Mouse (Mus musculus) brain, adult 2 months (tissue): ENCODE data around the gene Prkg1.
"Not testable (repeated sequence)": the region's sequence is repeated elsewhere in the genome, so short reads cannot be mapped to it uniquely, and the experiment has no call there.

ENCODE experiments used
- DNase-seq: peaks from one replicate; pipeline ENCODE4 v3.0.0; 2011; ENCODE audit warnings: low read depth, low spot score

Gene Prkg1

DNA sequence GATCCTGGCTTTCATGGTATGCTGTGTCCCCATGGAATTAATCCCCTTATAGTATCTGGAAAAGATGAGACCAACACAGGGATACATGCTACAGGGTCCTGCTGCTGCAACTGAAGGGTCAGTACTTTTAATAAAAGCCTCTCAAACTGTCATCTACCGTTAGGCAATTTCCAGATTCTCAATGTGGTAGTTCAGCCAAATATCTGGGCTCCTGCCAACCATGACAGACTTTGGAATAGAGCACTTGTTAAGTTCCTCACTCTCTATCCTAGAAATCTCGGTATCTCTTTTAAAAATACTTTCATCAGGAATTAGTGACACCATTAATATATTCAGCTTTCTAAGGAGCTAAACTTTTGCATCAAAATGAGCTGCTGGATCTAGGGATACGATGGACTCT lies 428.5 kb downstream of the Prkg1 start:
- DNase-seq = peak; percentile 31

DNA sequence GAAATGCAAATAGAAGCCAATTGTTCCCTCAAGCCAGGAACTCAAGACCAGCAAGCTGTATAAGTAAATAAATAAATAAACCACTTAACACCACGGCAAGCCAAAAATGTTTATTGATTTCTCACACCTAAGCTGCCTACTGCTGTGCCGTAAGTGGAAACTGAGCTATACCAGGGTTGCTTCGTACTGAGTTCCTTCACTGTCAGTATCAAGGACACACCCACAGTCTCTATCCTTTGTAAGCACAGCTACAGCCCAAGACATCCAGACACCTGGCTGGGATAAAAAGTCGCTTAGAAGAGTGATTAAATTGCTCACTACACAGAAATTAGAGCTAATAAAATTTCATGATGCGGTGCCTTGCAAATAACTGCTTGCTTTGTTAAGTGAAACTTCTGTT lies 434.9 kb downstream of the Prkg1 start:
- no peak for DNase-seq

- DNase-seq = no peak
Measured at GRCm38 (mm10) chr19:31304760-31305159, 460.1 kb downstream of the Prkg1 start.

- DNase-seq = no peak
Measured at GRCm38 (mm10) chr19:31291231-31291630, 473.6 kb downstream of the Prkg1 start.

DNA sequence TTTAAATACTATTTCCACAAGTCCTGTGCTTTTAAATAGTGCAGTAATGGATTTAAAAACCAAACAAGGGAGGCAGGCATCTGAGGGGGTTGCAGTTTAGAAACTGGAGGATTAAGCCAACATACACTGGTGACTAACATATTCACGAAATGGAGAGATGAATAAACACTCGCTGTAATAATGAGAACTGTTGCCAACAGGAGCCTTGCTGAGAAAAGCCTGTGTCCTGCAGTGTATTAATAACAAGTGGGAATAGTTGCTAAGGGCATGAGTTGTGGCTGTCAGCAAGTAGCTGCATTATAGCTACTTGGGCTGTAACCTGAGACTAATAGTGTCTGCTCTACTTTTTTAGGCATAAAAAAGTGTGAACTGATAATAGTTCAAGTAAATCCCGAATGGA lies 480.3 kb downstream of the Prkg1 start:
- DNase-seq = peak; percentile 50

DNA sequence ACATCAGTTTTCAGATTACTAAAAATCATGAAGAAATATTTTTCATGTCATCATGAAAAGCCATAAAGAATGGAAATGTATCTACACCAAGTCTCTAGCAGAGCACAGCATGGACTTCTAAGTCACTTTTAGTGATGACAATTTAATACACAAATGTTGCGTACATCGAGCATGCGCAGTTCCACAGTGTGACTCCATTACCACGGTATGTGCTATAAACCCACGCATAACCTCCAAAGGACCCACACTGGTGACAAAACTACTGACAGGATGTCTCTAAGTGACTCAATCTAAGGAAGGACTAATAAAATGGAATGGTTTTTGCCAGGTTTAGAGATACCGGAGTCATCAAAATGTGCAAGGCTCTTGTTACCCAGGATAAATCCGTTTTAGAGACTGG lies 480.7 kb downstream of the Prkg1 start:
- DNase-seq = no peak

- no peak for DNase-seq
Measured at GRCm38 (mm10) chr19:31283617-31284016, 481.2 kb downstream of the Prkg1 start.

DNA sequence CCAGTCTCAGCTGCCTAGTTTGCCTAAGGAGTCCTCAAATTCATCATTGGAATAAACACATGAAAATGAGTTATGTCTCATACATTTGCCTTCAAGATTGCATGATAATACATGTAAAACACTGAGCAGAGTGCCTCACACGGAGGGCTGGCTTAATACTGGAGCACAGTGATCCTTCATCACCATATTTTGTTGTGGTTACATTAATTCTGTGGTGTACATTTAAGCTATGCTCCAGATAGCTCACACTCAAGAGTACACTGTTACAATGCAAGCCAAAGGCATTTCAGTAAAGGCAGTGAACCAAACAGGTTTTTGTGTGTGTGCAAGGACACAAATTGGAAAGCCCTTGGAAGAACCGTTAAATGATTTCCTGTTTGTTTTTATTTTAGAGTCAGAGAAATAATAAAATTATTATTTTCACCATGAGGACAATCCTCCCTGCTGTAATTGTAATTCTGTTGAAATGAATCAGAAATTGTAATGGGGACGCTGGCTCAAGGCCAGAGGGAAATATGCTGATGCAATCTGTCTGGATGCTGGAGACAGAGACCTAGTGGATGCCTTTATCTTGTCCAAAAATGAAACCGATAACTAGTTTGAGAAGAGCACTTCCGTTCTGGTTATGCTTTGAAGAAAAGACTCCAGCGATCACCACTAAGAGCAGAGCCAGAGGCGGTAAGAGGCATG lies 484.9 kb downstream of the Prkg1 start:
- peak; percentile 35 for DNase-seq

DNA sequence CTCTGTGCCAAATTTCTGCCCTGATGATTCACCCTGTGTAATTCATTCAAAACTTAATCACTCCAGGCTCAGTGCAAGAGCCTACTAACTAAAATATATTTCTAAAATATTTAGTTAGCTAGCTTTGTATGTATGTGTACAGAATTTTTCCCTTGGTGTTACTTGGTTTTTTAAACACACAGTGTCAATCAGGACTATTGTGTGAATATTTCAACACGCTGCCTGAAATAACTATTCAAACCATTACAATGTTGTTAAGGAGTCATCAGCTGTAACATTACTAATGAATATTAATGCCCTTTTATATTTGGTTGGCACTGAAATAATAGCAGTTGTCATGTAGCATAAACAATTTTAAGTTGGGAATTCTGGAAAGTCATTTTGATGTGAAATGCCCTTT lies 502.4 kb downstream of the Prkg1 start:
- peak; percentile 24 for DNase-seq

- no peak for DNase-seq
Measured at GRCm38 (mm10) chr19:31260494-31260893, 504.3 kb downstream of the Prkg1 start.

- DNase-seq = no peak
Measured at GRCm38 (mm10) chr19:31255780-31256179, 509.1 kb downstream of the Prkg1 start.

DNA sequence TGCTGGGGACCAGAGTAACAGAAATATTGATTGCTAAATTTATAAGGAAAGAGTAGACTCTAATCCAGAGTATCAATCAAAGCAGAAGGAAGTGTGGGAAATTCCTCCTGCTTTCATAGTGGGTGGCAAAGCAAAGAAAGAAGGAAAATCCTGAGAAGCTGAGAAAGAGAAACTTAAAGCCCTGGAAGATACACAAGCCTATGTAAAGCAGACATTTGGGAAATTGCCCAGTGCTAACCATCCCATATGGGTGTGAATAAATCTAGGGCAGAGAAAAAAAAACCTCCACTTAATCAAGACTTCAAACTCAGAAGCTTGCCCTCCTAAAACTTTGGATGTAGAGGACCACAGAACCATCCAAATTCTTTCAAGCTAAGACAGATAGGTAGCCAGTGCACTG lies 532.4 kb downstream of the Prkg1 start:
- peak; percentile 68 for DNase-seq

DNA sequence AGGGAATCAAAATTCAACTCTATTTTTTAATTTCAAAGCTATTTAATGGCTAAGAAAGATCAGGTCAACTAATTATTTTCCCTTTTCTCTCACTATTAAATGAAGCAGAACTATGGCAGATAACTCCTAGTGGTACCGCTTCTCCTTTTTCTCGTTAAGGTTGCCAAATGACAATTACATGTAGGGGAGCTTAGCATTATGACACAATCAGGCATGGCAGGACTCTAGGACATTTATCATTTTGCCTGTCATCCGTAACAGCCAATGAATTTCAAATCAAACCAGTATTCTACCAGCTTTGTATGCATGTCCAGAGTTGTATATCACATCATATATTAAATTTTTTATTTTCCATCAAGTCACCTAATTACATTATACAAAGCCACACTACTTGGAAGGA lies 536.4 kb downstream of the Prkg1 start:
- DNase-seq = no peak

DNA sequence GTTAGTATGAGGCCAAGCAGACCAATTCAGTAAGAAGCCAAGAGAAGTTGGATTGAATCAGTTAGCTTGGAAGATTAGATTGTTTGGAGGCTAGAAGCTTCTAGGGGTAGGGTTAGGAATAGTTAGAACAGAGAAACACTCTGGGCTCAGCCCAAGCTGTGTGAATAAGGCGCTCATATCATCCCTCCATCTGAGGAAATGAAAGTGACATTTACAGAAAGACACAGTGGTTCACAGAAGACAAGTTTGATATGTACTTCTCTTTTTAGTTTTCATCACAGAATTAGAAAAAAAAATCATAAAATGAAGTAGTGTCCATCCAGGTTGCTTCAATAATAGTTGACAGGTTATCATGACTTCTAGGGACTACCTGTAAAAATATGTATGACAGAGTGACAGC lies 541.4 kb downstream of the Prkg1 start:
- DNase-seq = no peak

DNA sequence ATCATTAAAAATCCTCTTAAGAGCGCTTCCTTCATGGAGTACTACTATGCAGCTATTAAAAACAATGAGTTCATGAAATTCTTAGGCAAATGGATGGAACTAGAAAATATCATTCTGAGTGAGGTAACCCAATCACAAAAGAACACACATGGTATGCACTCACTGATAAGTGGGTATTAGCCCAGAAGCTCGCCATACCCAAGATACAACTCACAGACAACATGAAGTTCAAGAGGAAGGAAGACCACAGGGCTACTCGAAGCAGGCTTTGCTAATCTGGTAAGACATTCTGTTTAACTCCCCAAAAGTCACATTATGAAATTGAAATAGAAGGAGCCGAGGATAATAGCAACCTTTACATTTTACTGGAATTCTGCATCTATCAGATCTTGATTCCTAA lies 545.6 kb downstream of the Prkg1 start:
- DNase-seq = not testable (repeated sequence)

GRCm38 (mm10) chr19:31210850-31211249 lies 554.0 kb downstream of the Prkg1 start:
- DNase-seq = no peak

GRCm38 (mm10) chr19:31210449-31210848 lies 554.4 kb downstream of the Prkg1 start:
- no peak for DNase-seq

DNA sequence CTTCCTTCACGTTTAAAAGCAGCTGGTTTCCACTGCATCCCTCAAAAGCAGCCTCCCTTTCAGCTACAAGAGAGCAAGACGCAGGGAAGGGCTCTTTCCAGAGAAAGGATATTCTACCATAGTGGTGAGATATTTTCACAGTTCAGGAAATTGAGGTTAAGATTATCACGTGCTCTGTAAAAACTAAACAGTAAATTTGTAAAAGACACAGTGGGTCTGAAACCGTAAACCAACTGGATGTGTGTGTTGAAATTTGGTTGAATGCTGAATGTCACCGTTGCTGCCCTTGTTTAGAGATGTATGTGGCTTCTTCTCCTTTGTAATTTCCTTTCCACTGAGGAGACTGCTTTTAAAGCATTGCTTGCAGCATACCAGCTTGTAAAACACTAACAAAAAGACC lies 565.2 kb downstream of the Prkg1 start:
- no peak for DNase-seq

DNA sequence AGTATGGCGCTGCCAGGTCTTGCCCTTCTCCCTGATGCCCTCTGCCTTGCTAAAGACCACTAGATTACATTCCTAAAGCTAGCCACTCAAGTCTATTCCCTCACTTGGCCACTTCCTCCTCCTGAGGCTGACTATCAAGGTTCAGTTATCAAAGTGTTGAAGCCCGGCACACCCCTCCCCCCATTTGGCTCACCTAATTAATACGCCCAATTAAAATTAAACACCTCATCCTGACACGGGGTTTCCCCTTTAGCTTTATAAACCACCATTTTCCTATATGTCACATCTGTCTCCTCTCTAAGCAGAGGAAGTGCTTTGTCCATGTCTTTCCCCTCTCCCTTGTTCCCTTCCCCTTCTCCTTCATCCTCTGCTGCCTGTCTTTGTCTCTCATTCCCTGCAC lies 566.4 kb downstream of the Prkg1 start:
- no peak for DNase-seq

GRCm38 (mm10) chr19:31197076-31197475 lies 567.8 kb downstream of the Prkg1 start:
- DNase-seq = peak; percentile 50

DNA sequence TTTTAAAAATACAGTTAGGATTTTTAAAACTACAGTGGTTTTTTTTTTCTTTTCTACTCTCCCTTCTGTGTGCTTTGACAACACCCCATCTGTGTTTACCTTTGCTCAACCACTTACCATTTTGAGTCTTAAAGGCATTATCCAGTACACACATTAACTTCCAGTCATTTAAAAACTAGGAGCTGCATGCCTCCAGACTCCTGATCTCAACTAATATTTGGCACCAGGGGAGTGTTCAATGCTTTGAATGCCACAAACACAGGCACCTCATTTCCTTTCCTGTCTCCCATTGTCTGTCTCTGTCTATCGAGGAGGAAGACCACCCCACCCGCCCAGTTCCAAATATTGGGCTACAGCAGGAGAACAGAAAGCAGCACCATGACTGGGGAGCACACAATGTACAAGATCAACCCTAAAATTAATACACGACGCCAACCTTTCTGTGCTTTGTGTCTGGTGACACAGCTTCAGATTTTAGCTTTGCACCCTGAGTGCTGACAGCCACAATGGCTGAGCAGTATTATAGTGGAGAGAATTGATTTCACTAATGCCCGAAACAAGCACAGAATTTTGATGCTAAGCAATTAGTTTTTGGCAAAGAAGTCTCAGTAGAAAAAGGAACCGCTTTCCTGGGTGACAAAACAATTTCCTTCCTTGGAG lies 576.1 kb downstream of the Prkg1 start:
- no peak for DNase-seq

DNA sequence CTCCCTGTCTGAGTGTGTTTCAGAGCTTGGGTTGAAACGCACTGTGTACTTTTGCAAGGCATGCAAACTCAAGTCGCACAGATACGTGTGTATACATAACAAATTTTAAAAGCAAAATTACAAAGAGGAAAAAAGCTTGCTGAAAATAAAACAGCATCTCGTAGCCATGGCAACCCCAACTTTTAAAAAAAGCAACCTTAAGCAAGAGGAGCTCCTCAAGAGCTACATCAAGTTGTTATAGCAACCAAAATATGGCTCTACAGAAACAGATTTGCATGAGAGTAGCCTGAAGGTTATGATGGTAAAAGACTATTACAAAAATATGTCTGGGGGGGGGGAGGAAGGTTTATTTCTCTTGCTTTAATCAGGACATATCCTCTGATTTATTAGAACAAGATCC lies 584.1 kb downstream of the Prkg1 start:
- peak; percentile 89 for DNase-seq

DNA sequence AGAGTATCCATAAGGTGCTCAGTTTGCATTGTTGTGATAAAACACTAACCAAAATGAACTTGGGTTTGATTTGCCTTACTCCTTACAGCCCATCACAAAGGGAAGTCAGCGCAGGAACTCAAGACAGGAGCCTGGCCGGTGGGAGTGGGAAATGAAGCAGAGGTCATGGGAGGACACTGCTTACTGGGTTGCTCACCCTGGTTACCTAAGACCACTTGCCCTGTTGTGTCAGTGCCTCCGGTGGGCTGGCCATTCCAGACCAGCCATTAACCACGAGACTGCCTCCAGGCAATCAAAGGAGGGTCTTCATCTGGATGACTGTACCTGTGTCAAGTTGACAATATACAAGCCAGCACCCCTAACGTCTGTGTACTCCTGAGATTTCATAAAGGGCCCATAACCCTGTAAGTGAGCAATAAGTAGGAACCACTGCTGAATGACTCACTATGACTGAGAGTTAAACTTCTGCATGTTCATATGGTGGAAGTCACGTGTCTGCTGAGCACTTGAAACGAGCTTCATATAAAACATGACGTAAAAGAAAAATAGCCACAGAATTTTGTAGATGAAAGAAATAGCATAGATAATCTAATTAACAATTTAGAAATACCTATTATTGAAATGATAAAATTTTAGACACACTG lies 587.4 kb downstream of the Prkg1 start:
- DNase-seq = no peak
